Mouse (Mus musculus): ENCODE results near the gene Hadha. TPM values are rescaled to one million over a fixed set of nuclear protein-coding genes. Genes with fewer than 3 reads are reported as not detected.

The Hadha gene
- polyA plus RNA-seq, 1 experiment from 2014 or later, result 156 TPM

DNA sequence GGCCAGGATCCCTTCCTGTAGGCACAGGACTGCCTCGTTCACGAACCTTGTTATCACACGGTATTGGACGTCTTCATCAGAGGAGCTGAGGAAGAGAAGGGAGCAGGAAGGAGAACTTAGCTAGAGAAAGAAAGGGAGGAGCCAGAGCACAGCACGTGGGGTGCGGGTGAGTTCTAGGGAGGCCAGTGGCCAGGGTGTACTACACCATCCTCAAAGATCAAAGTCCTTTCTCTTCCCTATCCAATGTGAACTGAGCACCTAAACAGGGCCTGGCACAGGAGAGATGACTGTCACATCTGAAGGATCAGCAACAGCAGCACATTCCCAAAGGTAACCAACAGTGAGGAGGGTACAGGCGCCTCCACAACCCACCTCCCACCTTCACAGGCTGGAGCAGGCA, 34.9 kb downstream of the Hadha start:
- 81% methylated on average over 7 of the region's 7 CpGs for WGBS
- no peaks in the 10 kb centered on the region for H3K9me3 ChIP-seq (replicated peaks)
- ATAC-seq (replicated peaks; ENCODE audit: low FRiP score), result no peak
- peaks cover 10% of the 10 kb centered on the region; the same call in 1 of the 2 replicates for H3K4me1 ChIP-seq
- no peak overlapping the region for H3K9ac ChIP-seq
- H3K4me2 ChIP-seq, result no peak overlapping the region
- no peak overlapping the region for H3K4me3 ChIP-seq (replicated peaks)
- peak overlapping the region; percentile 41; the same call in 1 of the 2 replicates for H3K27ac ChIP-seq
- H3K27me3 ChIP-seq, result peaks cover 15% of the 10 kb centered on the region
- peaks cover 81% of the 10 kb centered on the region for H3K36me3 ChIP-seq

- H3K4me1 ChIP-seq, result peaks cover 19% of the 10 kb centered on the region
- peaks cover 71% of the 10 kb centered on the region for H3K36me3 ChIP-seq
- 0 out of 2 replicates have a peak overlapping the region, but pooled peaks have one; percentile 41 for H3K27ac ChIP-seq
- WGBS, result 52% methylated on average over 6 of the region's 6 CpGs
- peaks cover 24% of the 10 kb centered on the region for H3K27me3 ChIP-seq
- ATAC-seq (replicated peaks; ENCODE audit: low FRiP score), result peak; percentile 68
- no peak overlapping the region for H3K4me2 ChIP-seq
- H3K9ac ChIP-seq, result no peak overlapping the region
- H3K4me3 ChIP-seq (replicated peaks), result no peak overlapping the region
- no peaks in the 10 kb centered on the region for H3K9me3 ChIP-seq (replicated peaks)
Observed at GRCm38 (mm10) chr5:30119163-30119562, 35.8 kb downstream of the Hadha start.

GRCm38 (mm10) chr5:30118018-30118417, 36.9 kb downstream of the Hadha start:
- Histone ChIP-seq H3K27ac (no peak overlapping the region), H3K4me3 (replicated peaks) (no peak overlapping the region), H3K9me3 (replicated peaks) (no peaks in the 10 kb centered on the region), H3K27me3 (peaks cover 35% of the 10 kb centered on the region), H3K4me1 (peaks cover 28% of the 10 kb centered on the region), H3K36me3 (peaks cover 60% of the 10 kb centered on the region), H3K9ac (no peak overlapping the region), H3K4me2 (no peak overlapping the region)
- 82% methylated on average over 1 of the region's 1 CpGs for WGBS
- ATAC-seq (replicated peaks; ENCODE audit: low FRiP score), result no peak

GRCm38 (mm10) chr5:30115718-30116117, 39.2 kb downstream of the Hadha start:
- H3K27me3 ChIP-seq, result peaks cover 56% of the 10 kb centered on the region
- peaks cover 37% of the 10 kb centered on the region for H3K36me3 ChIP-seq
- no peak overlapping the region for H3K9ac ChIP-seq
- WGBS, result 31% methylated on average over 10 of the region's 10 CpGs
- H3K4me1 ChIP-seq, result peaks cover 39% of the 10 kb centered on the region
- no peak overlapping the region for H3K4me3 ChIP-seq (replicated peaks)
- no peak overlapping the region for H3K4me2 ChIP-seq
- H3K27ac ChIP-seq, result no peak overlapping the region
- H3K9me3 ChIP-seq (replicated peaks), result no peaks in the 10 kb centered on the region
- no peak for ATAC-seq (replicated peaks; ENCODE audit: low FRiP score)

- peak overlapping the region; percentile 61 for H3K4me3 ChIP-seq (replicated peaks)
- H3K4me2 ChIP-seq, result peak overlapping the region; percentile 97
- WGBS, result under 1% methylated on average over 28 of the region's 28 CpGs
- ATAC-seq (replicated peaks; ENCODE audit: low FRiP score), result peak; percentile 8
- H3K27me3 ChIP-seq, result peaks cover 58% of the 10 kb centered on the region
- peaks cover 49% of the 10 kb centered on the region for H3K4me1 ChIP-seq
- no peak overlapping the region for H3K27ac ChIP-seq
- H3K9ac ChIP-seq, result peak overlapping the region; percentile 58
- peaks cover 27% of the 10 kb centered on the region for H3K36me3 ChIP-seq
- no peaks in the 10 kb centered on the region for H3K9me3 ChIP-seq (replicated peaks)
Observed at GRCm38 (mm10) chr5:30114761-30115140, 40.2 kb downstream of the Hadha start.

DNA sequence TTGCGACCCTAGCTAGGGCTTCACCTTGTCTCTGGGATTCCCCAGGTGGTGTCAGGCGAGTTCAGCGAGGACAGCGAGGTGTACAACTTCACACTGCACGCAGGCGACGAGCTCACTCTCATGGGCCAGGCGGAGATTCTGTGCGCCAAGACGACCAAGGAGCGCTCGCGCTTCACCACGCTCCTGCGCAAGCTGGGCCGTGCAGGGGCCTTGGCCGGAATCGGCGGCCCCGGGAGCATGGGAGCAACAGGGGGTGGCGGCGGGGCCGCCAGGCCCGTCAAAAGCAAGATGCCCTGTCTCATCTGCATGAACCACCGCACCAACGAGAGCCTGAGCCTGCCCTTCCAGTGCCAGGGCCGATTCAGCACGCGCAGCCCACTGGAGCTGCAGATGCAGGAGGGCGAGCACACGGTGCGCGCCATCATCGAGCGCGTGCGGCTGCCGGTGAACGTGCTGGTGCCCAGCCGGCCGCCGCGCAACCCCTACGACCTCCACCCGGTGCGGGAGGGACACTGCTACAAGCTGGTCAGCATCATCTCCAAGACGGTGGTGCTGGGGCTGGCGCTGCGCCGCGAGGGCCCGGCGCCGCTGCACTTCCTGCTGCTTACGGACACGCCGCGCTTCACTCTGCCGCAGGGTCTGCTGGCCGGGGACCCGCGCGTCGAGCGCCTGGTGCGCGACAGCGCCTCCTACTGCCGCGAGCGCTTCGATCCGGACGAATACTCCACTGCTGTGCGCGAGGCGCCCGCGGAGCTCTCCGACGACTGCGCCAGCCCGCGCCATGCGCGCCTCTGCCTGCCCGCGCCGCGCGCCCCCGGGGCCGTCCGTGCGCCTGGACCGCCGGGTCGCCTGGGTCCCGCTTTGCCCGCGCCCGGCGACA, 40.8 kb downstream of the Hadha start:
- H3K4me2 ChIP-seq, result peak overlapping the region; percentile 97
- H3K27ac ChIP-seq, result no peak overlapping the region
- no peaks in the 10 kb centered on the region for H3K9me3 ChIP-seq (replicated peaks)
- under 1% methylated on average over 103 of the region's 103 CpGs for WGBS
- H3K27me3 ChIP-seq, result peaks cover 61% of the 10 kb centered on the region
- peaks cover 48% of the 10 kb centered on the region for H3K4me1 ChIP-seq
- peak; percentile 83 for ATAC-seq (replicated peaks; ENCODE audit: low FRiP score)
- H3K36me3 ChIP-seq, result peaks cover 21% of the 10 kb centered on the region
- peak overlapping the region; percentile 61 for H3K4me3 ChIP-seq (replicated peaks)
- peak overlapping the region; percentile 58 for H3K9ac ChIP-seq

GRCm38 (mm10) chr5:30112533-30113068, 42.4 kb downstream of the Hadha start:
- Histone ChIP-seq H3K27me3 (peaks cover 68% of the 10 kb centered on the region), H3K4me2 (no peak overlapping the region), H3K27ac (no peak overlapping the region), H3K4me1 (peaks cover 51% of the 10 kb centered on the region), H3K36me3 (0 out of 2 replicates have a peak, but pooled peaks cover 7% of the 10 kb centered on the region), H3K4me3 (replicated peaks) (no peak overlapping the region), H3K9ac (no peak overlapping the region), H3K9me3 (replicated peaks) (no peaks in the 10 kb centered on the region)
- 90% methylated on average over 3 of the region's 3 CpGs for WGBS
- ATAC-seq (replicated peaks; ENCODE audit: low FRiP score), result no peak

GRCm38 (mm10) chr5:30111771-30112170, 43.2 kb downstream of the Hadha start:
- Histone ChIP-seq H3K4me2 (peak overlapping the region; percentile 62), H3K4me1 (peaks cover 59% of the 10 kb centered on the region), H3K9ac (no peak overlapping the region), H3K36me3 (0 out of 2 replicates have a peak, but pooled peaks cover 2% of the 10 kb centered on the region), H3K9me3 (replicated peaks) (no peaks in the 10 kb centered on the region), H3K27ac (no peak overlapping the region), H3K27me3 (peaks cover 76% of the 10 kb centered on the region), H3K4me3 (replicated peaks) (no peak overlapping the region)
- ATAC-seq (replicated peaks; ENCODE audit: low FRiP score), result no peak
- 70% methylated on average over 3 of the region's 3 CpGs for WGBS

- peak overlapping the region; percentile 48; the same call in 1 of the 2 replicates for H3K27ac ChIP-seq
- H3K9me3 ChIP-seq (replicated peaks), result no peaks in the 10 kb centered on the region
- WGBS, result 2% methylated on average over 18 of the region's 18 CpGs
- H3K27me3 ChIP-seq, result peaks cover 78% of the 10 kb centered on the region
- H3K4me2 ChIP-seq, result peak overlapping the region; percentile 62
- ATAC-seq (replicated peaks; ENCODE audit: low FRiP score), result peak; percentile 19
- H3K4me1 ChIP-seq, result peaks cover 65% of the 10 kb centered on the region
- H3K4me3 ChIP-seq (replicated peaks), result peak overlapping the region; percentile 30
- no peaks in the 10 kb centered on the region for H3K36me3 ChIP-seq
- 0 out of 2 replicates have a peak overlapping the region, but pooled peaks have one; percentile 17 for H3K9ac ChIP-seq
Observed at GRCm38 (mm10) chr5:30111126-30111525, 43.8 kb downstream of the Hadha start.

- Histone ChIP-seq H3K9ac (peak overlapping the region; percentile 17; the same call in 1 of the 2 replicates), H3K4me3 (replicated peaks) (peak overlapping the region; percentile 30), H3K4me1 (peaks cover 71% of the 10 kb centered on the region), H3K27me3 (peaks cover 78% of the 10 kb centered on the region), H3K36me3 (no peaks in the 10 kb centered on the region), H3K9me3 (replicated peaks) (no peaks in the 10 kb centered on the region), H3K27ac (peak overlapping the region; percentile 48; the same call in 1 of the 2 replicates), H3K4me2 (peak overlapping the region; percentile 62)
- WGBS, result 5% methylated on average over 21 of the region's 22 CpGs
- ATAC-seq (replicated peaks; ENCODE audit: low FRiP score), result 0 out of 2 replicates have a peak, but pooled peaks have one; percentile 5
Observed at GRCm38 (mm10) chr5:30110371-30111060, 44.4 kb downstream of the Hadha start.

DNA sequence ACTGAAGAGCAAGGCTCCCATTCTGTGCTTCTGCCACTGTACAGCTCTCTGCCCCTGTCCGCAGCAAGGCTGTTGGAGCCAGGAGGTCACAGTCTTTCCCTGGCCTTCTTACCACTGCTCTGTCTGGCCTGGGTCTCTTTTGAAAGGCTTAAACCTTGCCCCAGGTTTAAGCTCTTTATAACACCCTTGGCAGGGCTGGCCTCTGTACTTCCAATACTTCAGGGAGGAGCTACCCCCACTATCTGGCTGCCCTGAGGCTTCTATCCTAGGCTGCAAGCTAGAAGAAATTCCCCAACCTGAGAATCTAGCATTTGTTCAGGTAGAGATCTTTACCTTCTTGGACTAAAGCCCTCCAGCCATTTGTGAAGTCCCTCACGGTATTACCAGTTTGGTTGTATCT, 45.1 kb downstream of the Hadha start:
- Histone ChIP-seq H3K9ac (peak overlapping the region; percentile 6; the same call in 1 of the 2 replicates), H3K27ac (0 out of 2 replicates have a peak overlapping the region, but pooled peaks have one; percentile 2), H3K9me3 (replicated peaks) (no peaks in the 10 kb centered on the region), H3K4me2 (peak overlapping the region; percentile 62; the same call in 1 of the 2 replicates), H3K4me3 (replicated peaks) (no peak overlapping the region), H3K4me1 (peaks cover 76% of the 10 kb centered on the region), H3K36me3 (no peaks in the 10 kb centered on the region), H3K27me3 (peaks cover 78% of the 10 kb centered on the region)
- 39% methylated on average over 2 of the region's 2 CpGs for WGBS
- ATAC-seq (replicated peaks; ENCODE audit: low FRiP score), result no peak
